Mouse (Mus musculus) cerebellum, adult 2 months (tissue): ENCODE data around the gene Nim1k.

ENCODE experiments used
- CTCF ChIP-seq: fragments of 200-500 bp; IDR thresholded peaks from 2 replicates; pipeline ENCODE4 v1.5.1; 2011; ENCODE audit warnings: low read depth, mild to moderate bottlenecking, control low read depth, low read length, moderate library complexity, borderline replicate concordance; ENCODE audit not compliant: insufficient read depth
- POLR2A ChIP-seq: fragments of 200-500 bp; IDR thresholded peaks from 2 replicates; pipeline ENCODE4 v1.6.1; 2011; ENCODE audit warnings: low read length, control low read depth, borderline replicate concordance; ENCODE audit not compliant: insufficient read depth

DNA sequence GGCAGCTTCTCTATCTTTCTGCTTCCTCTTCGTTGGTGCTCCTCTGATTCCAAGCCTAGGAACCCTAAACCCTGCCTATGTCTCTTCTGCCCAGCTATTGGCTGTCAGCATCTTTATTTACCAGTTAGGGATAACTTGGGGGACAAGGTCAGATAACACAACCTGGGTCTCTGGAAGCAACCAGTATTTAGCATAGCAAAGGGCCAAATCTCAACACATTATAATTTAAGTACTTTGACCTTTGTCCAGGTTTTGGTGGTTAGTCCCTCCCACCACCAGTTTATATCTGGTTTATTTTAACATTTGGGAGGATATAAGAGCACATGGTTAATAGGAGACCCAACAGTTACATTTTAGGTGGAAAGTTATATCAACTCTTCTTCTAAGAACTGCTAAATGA is 59.2 kb downstream of the Nim1k start:
- TF ChIP-seq CTCF = no peak
- TF ChIP-seq POLR2A = no peak
